Mouse (Mus musculus) inflammation-experienced regulatory T-cells, adult 6 months (primary cell): ENCODE results near the gene Otop2. TPM values are rescaled to one million over a fixed set of nuclear protein-coding genes. Genes with fewer than 3 reads are reported as not detected.

Experiments
- ATAC-seq: one replicate; pipeline ENCODE4 v1.8.0; 2017
- polyA plus RNA-seq, 3 experiments: library from polyadenylated mRNA; unstranded; fragments of 100-300 nt; shearing (Covaris generic); gene quantifications; one replicate each; pipeline ENCODE4 v1.2.1; 2017

Otop2 gene
- polyA plus RNA-seq, 3 experiments from 2014 or later: not detected

GRCm38 (mm10) chr11:115300745-115301144, 6.2 kb upstream of the Otop2 start:
- ATAC-seq: no peak

GRCm38 (mm10) chr11:115301351-115301750, 5.6 kb upstream of the Otop2 start:
- no peak for ATAC-seq

GRCm38 (mm10) chr11:115303167-115303566, 3.8 kb upstream of the Otop2 start:
- ATAC-seq: no peak

DNA sequence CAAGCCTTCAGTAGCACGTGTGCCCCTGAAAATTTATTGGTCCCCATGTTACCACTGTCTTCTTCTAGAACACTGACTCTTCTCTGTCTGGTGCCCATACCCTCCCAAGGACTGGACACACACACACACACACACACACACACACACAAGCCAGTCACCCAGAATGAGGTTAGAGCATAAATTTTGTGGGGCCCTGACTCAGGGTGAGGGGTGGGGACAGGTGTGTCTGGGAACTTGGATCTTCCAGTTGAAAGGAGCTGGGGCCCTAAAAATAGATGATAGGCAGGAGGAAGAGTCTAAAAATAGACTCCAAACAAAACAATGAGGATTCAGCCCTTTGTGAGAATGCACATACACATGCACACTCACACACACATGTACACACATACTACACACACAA, 1.8 kb downstream of the Otop2 start:
- no peak for ATAC-seq

- no peak for ATAC-seq
Observed at GRCm38 (mm10) chr11:115314249-115314648, 7.3 kb downstream of the Otop2 start.

DNA sequence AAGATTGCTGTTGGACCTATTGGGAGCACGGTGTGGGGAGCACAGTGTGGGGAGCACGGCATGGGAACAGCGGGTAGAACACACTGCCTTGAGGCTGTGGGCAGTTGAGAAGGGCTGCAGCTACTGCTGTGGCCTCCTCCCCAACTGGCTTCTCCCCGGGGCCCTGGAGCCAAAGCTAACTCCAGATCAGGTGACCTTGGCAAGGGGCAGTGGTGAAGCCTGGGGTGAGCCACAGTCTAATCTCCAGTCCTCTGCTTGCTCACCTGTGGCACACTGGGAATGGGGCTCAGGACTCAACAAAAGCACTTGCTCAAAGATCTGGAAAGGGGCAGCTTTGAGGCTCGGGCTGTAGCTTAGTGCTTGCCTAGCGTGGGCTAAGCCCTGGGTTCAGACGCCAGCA, 10.2 kb downstream of the Otop2 start:
- ATAC-seq: no peak

DNA sequence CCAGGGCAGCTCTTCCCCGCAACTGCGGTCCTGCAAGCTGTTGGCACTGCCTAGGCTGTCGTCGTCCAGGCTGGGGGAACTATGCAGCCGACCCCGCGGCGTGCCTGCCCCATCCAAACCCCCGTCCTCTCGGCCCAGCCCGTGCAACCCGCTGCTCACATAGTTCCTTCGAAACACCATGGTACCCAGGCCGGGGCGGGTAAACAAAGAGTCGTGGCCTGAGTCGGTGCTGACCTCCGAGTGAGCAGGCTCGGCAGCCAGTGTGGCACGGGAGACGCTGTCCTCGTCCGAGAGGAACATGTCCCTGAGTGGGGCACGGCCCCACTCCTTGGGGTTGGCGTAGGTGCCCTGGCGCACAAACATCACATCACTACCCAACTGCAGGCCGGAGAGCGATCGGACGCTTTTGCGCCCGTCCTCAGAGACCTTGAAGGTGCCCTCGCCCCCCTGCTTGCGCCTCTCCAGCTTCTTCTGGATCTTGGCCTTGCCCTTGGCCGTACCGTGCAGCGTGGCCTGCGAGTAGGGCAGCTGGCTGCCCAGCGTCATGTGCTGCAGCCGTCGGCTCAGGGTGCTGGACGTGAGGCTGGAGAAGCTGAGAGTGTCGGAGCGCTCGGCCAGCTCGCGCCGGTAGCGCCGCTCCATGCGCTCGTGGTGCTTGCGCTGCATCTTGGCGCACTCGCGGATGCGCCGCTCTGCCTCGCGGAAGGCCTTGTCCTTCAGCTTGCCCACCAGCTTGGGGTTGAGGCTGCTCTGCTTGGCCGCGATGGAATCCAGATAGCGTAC, 11.5 kb downstream of the Otop2 start:
- no peak for ATAC-seq

DNA sequence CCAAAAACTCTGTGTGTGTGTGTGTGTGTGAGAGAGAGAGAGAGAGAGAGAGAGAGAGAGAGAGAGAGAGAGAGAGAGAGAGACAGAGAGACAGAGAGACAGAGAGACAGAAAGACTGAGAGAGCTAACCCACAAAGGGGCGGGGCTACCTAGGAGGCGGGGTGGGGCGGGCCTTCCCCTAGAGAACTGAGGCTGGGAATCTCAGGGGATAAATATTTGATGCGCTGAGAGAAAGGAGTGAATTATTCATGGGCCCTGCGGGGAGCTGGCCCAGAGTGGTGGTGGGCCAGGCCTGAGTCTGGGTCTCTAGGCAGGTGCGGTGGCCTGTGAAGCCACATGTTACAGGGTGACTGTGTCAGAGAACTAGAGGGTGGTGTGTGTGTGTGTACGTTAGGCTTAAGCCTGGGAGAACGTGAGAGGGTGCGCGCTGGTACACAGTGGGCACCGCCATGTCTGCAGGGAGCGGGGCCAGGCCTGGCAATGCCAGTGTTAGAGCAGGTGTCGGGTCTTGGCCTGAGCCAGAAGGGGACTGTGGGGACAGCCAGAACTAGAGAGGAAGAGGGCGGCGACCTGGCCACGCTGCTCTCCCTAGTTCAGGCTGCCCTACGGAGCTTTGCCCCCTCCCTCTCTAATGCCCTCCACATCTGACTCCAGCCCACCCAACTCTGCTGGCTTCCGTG, 12.9 kb downstream of the Otop2 start:
- no peak for ATAC-seq

DNA sequence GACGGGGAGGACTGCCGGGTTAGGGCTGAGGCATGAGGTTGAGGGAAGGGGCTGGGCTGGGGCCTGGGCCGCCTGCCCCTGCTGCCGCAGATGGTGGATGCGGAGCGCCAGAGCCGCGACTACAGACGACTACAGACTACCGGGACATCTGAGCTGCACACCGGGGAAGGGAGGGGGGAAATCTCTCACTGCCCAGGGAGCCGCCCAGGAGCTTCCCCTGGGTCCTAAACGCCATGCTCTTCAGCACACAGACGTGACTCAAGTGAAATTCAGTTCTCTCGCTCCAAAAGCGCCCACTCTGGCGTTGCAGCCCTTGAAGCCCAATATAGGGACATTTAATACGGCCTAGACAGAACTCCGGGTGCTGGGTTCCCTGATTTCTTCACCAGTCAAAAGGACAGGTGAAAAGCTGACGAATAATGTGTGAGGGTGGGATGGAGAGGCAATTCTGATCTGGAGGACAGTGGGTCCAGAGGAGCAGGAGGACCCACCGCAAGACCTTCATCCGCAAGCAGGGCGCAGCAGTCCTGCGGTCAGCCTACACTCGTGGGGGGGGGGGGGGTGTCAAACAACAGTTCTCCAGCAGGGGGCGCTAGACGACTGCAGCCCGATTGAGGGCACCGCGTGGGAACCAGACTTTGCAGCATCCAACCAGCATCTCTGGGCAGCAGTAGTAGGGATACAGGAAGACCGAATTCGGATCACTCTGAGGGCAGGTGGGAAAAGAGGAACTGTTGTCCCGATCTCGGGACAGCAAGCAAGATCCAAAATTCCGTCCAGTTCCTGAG, 15.1 kb downstream of the Otop2 start, which contains the start of gene Ush1g:
TSS of gene Ush1g (minus strand) at position 136 of the 788 bp plus-strand sequence.
- peak; percentile 41 for ATAC-seq

GRCm38 (mm10) chr11:115323354-115323753, 16.4 kb downstream of the Otop2 start:
- ATAC-seq: no peak

DNA sequence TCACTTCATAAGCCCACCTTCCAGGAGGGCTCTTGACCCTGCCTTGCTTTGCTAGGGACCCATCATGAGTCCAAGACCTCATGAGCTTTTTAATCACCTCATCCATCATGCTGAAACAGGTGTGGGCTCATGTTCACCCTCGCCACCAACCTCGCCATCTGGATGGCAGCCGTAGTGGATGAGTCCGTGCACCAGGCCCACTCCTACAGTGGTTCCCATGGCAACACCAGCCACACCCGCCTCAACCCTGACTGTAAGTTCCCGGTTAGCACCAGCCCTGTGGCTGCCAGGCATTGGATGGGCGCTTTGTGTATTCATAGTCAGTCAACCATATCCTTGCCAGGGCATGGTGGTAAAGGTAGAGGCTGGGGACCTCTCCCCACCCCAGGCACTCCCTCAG, 19.8 kb downstream of the Otop2 start:
- no peak for ATAC-seq

DNA sequence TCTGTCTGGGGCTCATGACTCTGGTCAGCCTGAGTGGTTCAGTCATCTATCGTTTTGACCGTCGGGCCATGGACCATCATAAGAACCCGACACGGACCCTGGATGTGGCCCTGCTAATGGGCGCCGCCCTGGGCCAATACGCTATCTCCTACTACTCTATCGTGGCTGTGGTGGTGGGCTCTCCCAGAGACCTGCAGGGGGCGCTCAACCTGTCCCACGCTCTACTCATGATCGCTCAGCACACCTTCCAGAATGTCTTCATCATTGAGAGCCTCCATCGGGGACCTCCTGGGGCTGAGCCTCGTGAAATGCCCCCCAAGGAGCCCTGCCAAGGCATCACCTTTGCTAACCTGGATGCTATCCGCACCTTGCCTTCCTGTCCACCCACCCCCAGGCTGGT, 22.4 kb downstream of the Otop2 start:
- no peak for ATAC-seq

- ATAC-seq: no peak
Observed at GRCm38 (mm10) chr11:115334531-115334930, 27.6 kb downstream of the Otop2 start, which contains the start of gene Otop3. Gene Otop3 (plus strand): TSS chr11:115334731.

DNA sequence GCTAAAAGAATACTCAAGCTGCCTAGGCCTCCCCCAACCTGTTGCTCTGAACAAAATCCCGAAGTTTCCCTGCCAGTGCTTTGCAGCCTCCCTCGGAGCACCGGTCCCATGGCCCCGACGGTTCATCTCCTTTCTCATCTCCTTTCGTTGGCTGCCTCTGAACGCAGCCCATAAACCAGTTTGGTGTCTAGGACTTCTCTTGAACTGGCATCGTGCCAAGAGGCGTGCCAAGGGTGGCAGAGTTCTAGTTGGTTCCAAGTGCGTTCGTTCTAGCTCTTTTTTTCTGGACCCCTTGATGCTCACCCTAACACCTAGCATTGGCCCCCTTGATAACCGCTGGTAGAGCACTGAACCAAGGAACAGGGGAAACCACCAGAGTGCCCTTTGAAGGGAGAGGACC, 28.3 kb downstream of the Otop2 start:
- ATAC-seq: no peak

- no peak for ATAC-seq
Observed at GRCm38 (mm10) chr11:115336115-115336514, 29.2 kb downstream of the Otop2 start.

DNA sequence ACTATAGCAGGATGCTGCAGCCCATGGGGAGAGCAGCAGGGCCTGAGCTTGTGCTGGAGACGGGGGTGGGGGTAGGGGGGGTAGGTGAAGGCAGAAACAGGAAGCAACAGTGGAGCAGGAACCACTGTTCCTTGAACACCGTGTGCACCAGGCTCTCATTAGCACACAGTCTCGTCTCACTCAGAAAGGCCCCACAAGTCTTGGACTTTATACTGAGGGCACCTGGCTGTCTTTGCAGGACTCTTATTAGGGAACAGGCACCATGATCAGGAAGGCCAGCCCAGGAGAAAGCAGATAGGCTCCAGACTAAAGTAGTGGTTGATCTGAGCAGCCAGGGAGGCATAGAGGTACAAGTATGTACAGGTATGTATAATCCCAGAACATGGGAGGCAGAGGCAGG, 30.4 kb downstream of the Otop2 start:
- ATAC-seq: no peak

GRCm38 (mm10) chr11:115337826-115338225, 30.9 kb downstream of the Otop2 start:
- no peak for ATAC-seq

GRCm38 (mm10) chr11:115341246-115341645, 34.3 kb downstream of the Otop2 start:
- no peak for ATAC-seq

DNA sequence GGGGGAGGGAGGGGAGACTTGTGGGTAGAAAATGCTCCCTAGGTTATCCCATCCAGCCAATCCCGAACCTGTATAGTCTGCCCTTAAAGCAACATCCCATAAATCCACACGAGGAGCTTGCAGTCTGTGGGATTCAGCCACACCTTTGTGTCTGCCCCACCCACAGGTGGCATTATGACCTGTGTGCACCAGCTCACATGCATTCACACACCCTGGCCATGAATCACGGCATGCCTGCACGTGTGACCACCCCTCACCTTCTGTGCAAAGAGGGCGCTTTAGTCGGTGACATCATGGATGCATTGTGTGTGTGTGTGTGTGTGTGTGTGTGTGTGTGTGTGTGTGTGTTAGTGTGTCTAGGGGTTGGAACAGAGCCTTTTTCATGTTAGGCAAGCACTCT, 34.9 kb downstream of the Otop2 start:
- ATAC-seq: no peak

- ATAC-seq: no peak
Observed at GRCm38 (mm10) chr11:115344967-115345366, 38.0 kb downstream of the Otop2 start.

- ATAC-seq: no peak
Observed at GRCm38 (mm10) chr11:115345515-115345914, 38.6 kb downstream of the Otop2 start.

DNA sequence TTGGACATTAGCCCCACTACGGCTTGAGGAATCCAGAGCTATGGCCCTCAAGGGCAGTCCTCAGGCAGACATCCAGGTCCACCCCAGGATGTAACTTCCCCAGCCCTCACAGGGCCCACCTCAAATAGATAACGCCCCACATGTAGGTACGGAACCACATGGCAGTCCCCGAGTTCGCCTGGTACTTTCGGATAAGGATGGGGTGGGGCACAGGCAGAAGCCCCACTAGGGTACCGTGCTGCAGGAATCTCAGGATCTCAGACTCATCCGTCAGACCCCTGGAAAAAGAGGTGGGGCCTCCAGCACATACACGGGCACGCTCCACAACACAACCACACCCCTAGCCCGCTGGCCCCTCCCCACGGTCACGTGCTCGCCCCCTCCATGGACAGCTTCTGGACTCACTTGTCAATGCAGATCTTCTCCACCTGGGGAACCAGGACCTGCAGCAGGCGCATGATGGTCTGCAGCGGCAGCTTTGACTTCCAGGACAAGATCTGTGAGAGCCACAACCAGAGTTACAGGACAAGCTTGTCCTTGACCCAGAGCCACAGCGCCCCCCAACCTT, 41.8 kb downstream of the Otop2 start:
- ATAC-seq: no peak

DNA sequence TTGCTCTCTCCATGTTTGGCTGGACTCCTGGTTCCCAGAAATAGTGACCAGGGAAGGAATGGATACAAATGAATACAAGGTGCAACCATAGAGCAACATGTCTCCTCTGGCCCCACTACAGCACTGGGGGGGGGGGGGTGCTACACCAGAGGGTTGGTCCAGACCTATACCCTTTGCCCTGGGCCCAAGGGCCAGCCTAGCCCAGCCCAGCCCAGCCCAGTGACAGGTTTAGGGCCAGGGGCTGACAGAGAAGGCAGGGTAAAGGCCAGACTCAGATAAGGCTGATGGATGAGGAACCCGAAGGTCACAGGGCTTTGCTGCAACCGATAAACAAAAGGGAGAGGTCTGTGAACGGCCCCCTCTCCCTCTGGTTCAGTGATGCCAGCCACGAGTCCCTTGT, 43.0 kb downstream of the Otop2 start:
- ATAC-seq: no peak
